Mouse (Mus musculus): Measurements from ENCODE around the gene Wls. TPM values are rescaled to one million over a fixed set of nuclear protein-coding genes. Genes with fewer than 3 reads are reported as not detected.

Gene Wls
- polyA plus RNA-seq (2012; rRNA removed) = 17.2 and 18.0 TPM in 2 replicates

DNA sequence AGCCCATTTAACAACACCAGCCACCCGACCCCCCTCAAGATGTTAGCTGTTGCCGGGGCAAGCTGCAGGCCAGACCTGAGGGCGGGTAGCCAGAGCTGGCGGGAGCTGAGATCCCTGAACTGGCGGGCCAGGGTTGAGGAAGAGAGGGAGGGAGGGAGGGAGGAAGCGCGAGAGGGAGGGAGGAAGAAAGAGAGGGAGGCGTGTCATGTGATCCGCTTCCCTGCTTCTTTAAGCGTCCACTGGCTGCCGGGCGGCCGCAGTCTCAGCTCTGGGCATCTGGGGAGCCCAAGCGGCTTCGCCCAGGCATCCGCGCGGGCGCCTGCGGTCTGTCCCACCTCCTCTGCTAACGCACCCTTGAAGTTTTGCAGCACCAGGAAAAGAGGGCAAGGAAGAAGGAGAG is at the start of gene Wls:
Wls (plus strand) TSS at position 192 of the 400 bp plus-strand sequence.

Other genes starting within 250 kb of the Wls start
- not detected in 2 replicates for gene Rpe65, start 240.5 kb upstream of the Wls start, polyA plus RNA-seq (2012; rRNA removed)

Measured in colon, adult 2 months (tissue).